Mouse (Mus musculus) brain, embryonic 14.5 days (tissue): Measurements from ENCODE around the gene Dgkh.

ENCODE experiments used
- CTCF ChIP-seq: fragments of 200-500 bp; IDR thresholded peaks from 2 replicates; pipeline ENCODE4 v1.5.1; 2012; ENCODE audit warnings: inconsistent platforms, mild to moderate bottlenecking, moderate library complexity, borderline replicate concordance; ENCODE audit not compliant: insufficient read depth, insufficient read length; ENCODE audit errors: extremely low read depth
- POLR2A ChIP-seq: fragments of 200-500 bp; IDR thresholded peaks from 2 replicates; pipeline ENCODE4 v1.6.1; 2012; ENCODE audit warnings: mild to moderate bottlenecking, inconsistent platforms, borderline replicate concordance; ENCODE audit not compliant: poor library complexity, insufficient read depth, insufficient read length, severe bottlenecking; ENCODE audit errors: extremely low read depth

DNA sequence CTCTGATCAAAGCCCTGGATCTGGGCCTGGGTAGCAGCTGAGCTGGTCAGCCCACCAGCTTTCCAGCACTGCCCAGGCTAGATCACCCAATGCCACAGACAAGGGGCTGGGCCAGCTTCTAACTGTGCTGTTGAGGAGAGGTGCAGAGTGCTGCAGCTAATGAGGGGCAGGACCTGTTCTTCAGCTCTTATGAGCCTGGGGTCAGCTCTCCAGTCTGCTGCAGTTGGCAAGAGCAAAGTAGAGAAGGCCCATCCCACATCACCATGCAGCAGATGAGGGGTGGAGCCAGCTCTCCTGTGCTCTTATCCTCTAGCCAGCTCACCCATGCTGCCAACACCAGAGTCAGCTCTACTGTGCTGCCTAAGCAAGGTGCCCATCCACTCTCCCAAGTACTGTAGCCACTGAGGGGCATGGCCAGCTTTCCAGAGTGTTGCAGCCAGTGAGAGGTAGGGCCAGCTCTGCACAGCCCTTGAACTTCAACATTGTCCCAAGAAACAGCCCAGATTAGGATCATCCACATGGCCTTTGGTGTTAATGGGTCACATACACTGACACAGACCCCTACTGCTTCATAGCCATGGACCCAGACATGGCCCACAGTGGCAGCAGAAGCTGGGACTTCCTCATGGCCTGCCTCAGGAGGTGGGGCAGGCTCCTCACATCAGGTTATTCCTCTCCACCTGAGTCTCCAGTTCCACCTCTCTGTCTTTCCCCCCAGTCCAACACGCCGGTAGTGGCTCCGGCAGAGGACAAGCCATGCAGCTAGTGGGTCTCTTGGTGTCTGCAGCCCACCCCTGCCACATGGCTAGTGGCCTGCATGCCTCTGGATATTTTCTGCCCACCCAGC lies 206.7 kb downstream of the Dgkh start:
- TF ChIP-seq CTCF, result no peak
- TF ChIP-seq POLR2A, result no peak
